Mouse (Mus musculus): Measurements from ENCODE around the gene Qrich1.

- no peak for TF ChIP-seq CTCF (IDR thresholded peaks at IDR 0.05)
- TF ChIP-seq POLR2A (IDR thresholded peaks at IDR 0.05; ENCODE audit: insufficient read depth, low read depth, low read length) = no peak
Measured at GRCm38 (mm10) chr9:108599021-108599566, 82.5 kb downstream of the Qrich1 start.
